Mouse (Mus musculus): ENCODE results near the gene Cnppd1.

- TF ChIP-seq CTCF (IDR thresholded peaks at IDR 0.05) (no peak), POLR2A (IDR thresholded peaks at IDR 0.05; ENCODE audit: insufficient read depth, low read depth, low read length) (no peak), EP300 (IDR thresholded peaks at IDR 0.05; ENCODE audit: insufficient read depth, low read depth, low read length) (no peak)
Measured at GRCm38 (mm10) chr1:75158990-75159389, 16.5 kb upstream of the Cnppd1 start.
